Mouse (Mus musculus): ENCODE measurements around the gene Gm7978. TPM values are rescaled to one million over a fixed set of nuclear protein-coding genes. Genes with fewer than 3 reads are reported as not detected.
"Not testable (repeated sequence)": the region's sequence is repeated elsewhere in the genome, so short reads cannot be mapped to it uniquely, and the experiment has no call there.

The Gm7978 gene
- 0.09 TPM for polyA plus RNA-seq (2012; fragmentation: generic; extraction: Trizol)
- long read RNA-seq, experiment 1: 0 reads
- long read RNA-seq, experiment 2: 0 reads

GRCm38 (mm10) chr5:95736073-95736472, at the start of gene Gm7978:
Gene Gm7978 (minus strand): TSS chr5:95736173.
- H3K79me3 ChIP-seq (ENCODE audit: low read depth); H3K36me3 ChIP-seq (ENCODE audit: control insufficient read depth, insufficient read depth); H3K79me2 ChIP-seq (ENCODE audit: control insufficient read depth, insufficient read depth); H3K4me3 ChIP-seq (ENCODE audit: insufficient read depth, poor library complexity, severe bottlenecking); H3K27me3 ChIP-seq (ENCODE audit: control insufficient read depth, insufficient read depth, insufficient read length); H3ac ChIP-seq (ENCODE audit: control insufficient read depth, insufficient read length, low read depth): not testable (repeated sequence)

GRCm38 (mm10) chr5:95775690-95776089, 39.7 kb upstream of the Gm7978 start, which contains the start of gene E330014E10Rik:
Gene E330014E10Rik (plus strand): TSS chr5:95775990.
- H3K79me3 ChIP-seq (ENCODE audit: low read depth); H3K27me3 ChIP-seq (ENCODE audit: control insufficient read depth, insufficient read depth, insufficient read length); H3ac ChIP-seq (ENCODE audit: control insufficient read depth, insufficient read length, low read depth); H3K4me3 ChIP-seq (ENCODE audit: insufficient read depth, poor library complexity, severe bottlenecking); H3K79me2 ChIP-seq (ENCODE audit: control insufficient read depth, insufficient read depth); H3K36me3 ChIP-seq (ENCODE audit: control insufficient read depth, insufficient read depth): not testable (repeated sequence)

GRCm38 (mm10) chr5:95741714-95742113, 5.7 kb upstream of the Gm7978 start, which contains the start of gene Gm7982:
Gene Gm7982 (plus strand): TSS chr5:95742014.
- H3ac ChIP-seq (ENCODE audit: control insufficient read depth, insufficient read length, low read depth); H3K79me2 ChIP-seq (ENCODE audit: control insufficient read depth, insufficient read depth); H3K79me3 ChIP-seq (ENCODE audit: low read depth); H3K4me3 ChIP-seq (ENCODE audit: insufficient read depth, poor library complexity, severe bottlenecking); H3K36me3 ChIP-seq (ENCODE audit: control insufficient read depth, insufficient read depth); H3K27me3 ChIP-seq (ENCODE audit: control insufficient read depth, insufficient read depth, insufficient read length): not testable (repeated sequence)

Other genes starting within 250 kb of the Gm7978 start
- not detected for gene Gm3286, start 225.4 kb downstream of the Gm7978 start, polyA plus RNA-seq (2012; fragmentation: generic; extraction: Trizol)
- gene Gm7971, start 141.3 kb downstream of the Gm7978 start, polyA plus RNA-seq (2012; fragmentation: generic; extraction: Trizol): 0.11 TPM
- 0.18 TPM for gene Gm7982, start 5.8 kb upstream of the Gm7978 start, polyA plus RNA-seq (2012; fragmentation: generic; extraction: Trizol)
- gene E330014E10Rik, start 39.8 kb upstream of the Gm7978 start, polyA plus RNA-seq (2012; fragmentation: generic; extraction: Trizol): not detected
- not detected for gene Cxcl13, start 220.8 kb upstream of the Gm7978 start, polyA plus RNA-seq (2012; fragmentation: generic; extraction: Trizol)